Mouse (Mus musculus): ENCODE results near the gene Trim43b. TPM values are rescaled to one million over a fixed set of nuclear protein-coding genes. Genes with fewer than 3 reads are reported as not detected.

Trim43b gene
- polyA plus RNA-seq (2012; rRNA removed; ENCODE audit: low replicate concordance) = not detected in 2 replicates

GRCm38 (mm10) chr9:89092735-89093134, at the start of gene Trim43b:
Gene Trim43b, minus strand, starts transcription at chr9:89092835.

Other genes with a start within 250 kb of the Trim43b start
- 0.36 and 0.92 TPM in 2 replicates for gene Bcl2a1a, start 135.9 kb downstream of the Trim43b start, polyA plus RNA-seq (2012; rRNA removed; ENCODE audit: low replicate concordance)
- 0.59 and 1.4 TPM in 2 replicates for gene Bcl2a1b, start 106.4 kb upstream of the Trim43b start, polyA plus RNA-seq (2012; rRNA removed; ENCODE audit: low replicate concordance)
- not detected in 2 replicates for gene Gm29094, start 106.5 kb upstream of the Trim43b start, polyA plus RNA-seq (2012; rRNA removed; ENCODE audit: low replicate concordance)
- 0.23 and 1.9 TPM in 2 replicates for gene Mthfs, start 117.8 kb upstream of the Trim43b start, polyA plus RNA-seq (2012; rRNA removed; ENCODE audit: low replicate concordance)

Measured in duodenum, adult 2 months (tissue).